Mouse (Mus musculus): ENCODE data around the gene Spice1. TPM values are rescaled to one million over a fixed set of nuclear protein-coding genes. Genes with fewer than 3 reads are reported as not detected.

Spice1 gene
- 12.2 TPM for polyA plus RNA-seq (2014; fragmentation: Illumina TruSeq; extraction: RNeasy Lipid Tissue Mini Kit (QIAGEN cat#74804); ENCODE audit: low read depth, low replicate concordance)

GRCm38 (mm10) chr16:44347071-44347901 lies at the start of gene Spice1:
Spice1 (plus strand) TSS chr16:44347121.

GRCm38 (mm10) chr16:44332861-44333284 lies 14.0 kb upstream of the Spice1 start, which contains the start of gene Sidt1:
Sidt1 (minus strand) TSS chr16:44333196.

GRCm38 (mm10) chr16:44394577-44395243 lies 47.8 kb downstream of the Spice1 start, which contains the start of gene Cfap44:
Cfap44 (plus strand) TSS chr16:44394796.

Other genes with a start within 250 kb of the Spice1 start
- 622 TPM for gene Atp6v1a, start 207.4 kb upstream of the Spice1 start, polyA plus RNA-seq (2014; fragmentation: Illumina TruSeq; extraction: RNeasy Lipid Tissue Mini Kit (QIAGEN cat#74804); ENCODE audit: low read depth, low replicate concordance)
- gene Naa50, start 207.3 kb upstream of the Spice1 start, polyA plus RNA-seq (2014; fragmentation: Illumina TruSeq; extraction: RNeasy Lipid Tissue Mini Kit (QIAGEN cat#74804); ENCODE audit: low read depth, low replicate concordance) = 207 TPM
- 26.4 TPM for gene Usf3, start 173.9 kb upstream of the Spice1 start, polyA plus RNA-seq (2014; fragmentation: Illumina TruSeq; extraction: RNeasy Lipid Tissue Mini Kit (QIAGEN cat#74804); ENCODE audit: low read depth, low replicate concordance)
- 0.40 TPM for gene Sidt1, start 13.9 kb upstream of the Spice1 start, polyA plus RNA-seq (2014; fragmentation: Illumina TruSeq; extraction: RNeasy Lipid Tissue Mini Kit (QIAGEN cat#74804); ENCODE audit: low read depth, low replicate concordance)
- gene Cfap44, start 47.7 kb downstream of the Spice1 start, polyA plus RNA-seq (2014; fragmentation: Illumina TruSeq; extraction: RNeasy Lipid Tissue Mini Kit (QIAGEN cat#74804); ENCODE audit: low read depth, low replicate concordance) = not detected
- 1.8 TPM for gene Boc, start 211.8 kb downstream of the Spice1 start, polyA plus RNA-seq (2014; fragmentation: Illumina TruSeq; extraction: RNeasy Lipid Tissue Mini Kit (QIAGEN cat#74804); ENCODE audit: low read depth, low replicate concordance)